Mouse (Mus musculus): ENCODE data around the gene Tmem52b.
A peak's percentile ranks its signal among the peaks of the same experiment; 100 is the strongest.

DNA sequence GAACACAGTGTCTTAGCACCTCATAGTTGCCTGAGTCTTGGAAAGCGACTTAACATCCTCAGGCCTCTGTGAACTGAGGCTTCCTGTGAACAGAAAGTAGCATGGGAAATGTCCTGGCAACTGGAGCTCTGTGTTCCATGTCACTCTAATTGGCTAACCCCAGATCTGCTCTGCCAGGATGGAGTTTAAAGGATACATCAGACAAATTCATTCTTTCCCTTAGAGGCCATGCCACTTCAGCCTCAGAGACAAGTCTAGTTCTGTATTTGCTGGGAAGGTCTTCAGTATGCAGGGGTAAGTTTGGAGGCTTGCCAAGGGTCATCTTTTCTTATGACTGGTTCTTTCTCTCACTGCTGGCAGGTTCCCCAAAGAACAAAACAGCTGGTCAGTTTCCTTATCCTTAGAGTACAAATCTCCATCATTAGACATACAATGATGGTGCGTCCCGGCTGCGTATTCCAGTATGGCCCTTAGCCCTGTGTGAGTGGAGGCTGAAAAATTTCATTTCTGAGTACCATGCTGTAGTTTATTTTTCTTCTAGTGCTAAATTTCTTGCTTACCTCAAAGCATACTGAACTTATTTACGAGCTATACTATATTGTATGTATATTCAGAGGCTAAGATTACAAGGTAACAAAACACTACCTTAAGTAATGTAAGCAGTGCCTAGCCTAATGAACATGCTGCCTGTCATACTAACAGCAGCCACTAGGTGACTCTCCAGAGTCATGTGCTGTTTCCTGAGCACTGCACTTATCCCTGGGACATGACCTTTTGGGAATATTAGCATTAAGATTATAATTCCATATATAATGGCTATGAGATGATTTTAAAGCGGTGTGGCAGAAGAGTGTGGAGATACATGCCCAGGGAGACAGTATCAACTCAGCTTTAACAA is 31.6 kb downstream of the Tmem52b start:
- TF ChIP-seq CTCF (IDR thresholded peaks at IDR 0.05) (peak; percentile 99; the same call in 1 of the 2 replicates), POLR2A (IDR thresholded peaks at IDR 0.05; ENCODE audit: insufficient read depth, low read depth, low read length) (0 out of 2 replicates have a peak, but pooled peaks have one; percentile 24), EP300 (IDR thresholded peaks at IDR 0.05; ENCODE audit: insufficient read depth, low read depth, low read length) (0 out of 2 replicates have a peak, but pooled peaks have one; percentile 25)
